Mouse (Mus musculus) liver, embryonic 14.5 days (tissue): ENCODE results near the gene Olfr1248.
"Not testable (repeated sequence)": the region's sequence is repeated elsewhere in the genome, so short reads cannot be mapped to it uniquely, and the experiment has no call there.

ENCODE experiments used
- CTCF ChIP-seq: IDR thresholded peaks from 2 replicates; pipeline ENCODE4 v1.5.1; 2016; ENCODE audit warnings: antibody characterized with exemption, low read depth, control low read depth
- EP300 ChIP-seq: IDR thresholded peaks from 2 replicates; pipeline ENCODE4 v1.6.1; 2016; ENCODE audit warnings: antibody characterized with exemption, low read depth

GRCm38 (mm10) chr2:89618145-89618544 lies at the start of gene Olfr1248:
- not testable (repeated sequence) for TF ChIP-seq CTCF, EP300
